Mouse (Mus musculus): ENCODE measurements around the gene Gle1. TPM values are rescaled to one million over a fixed set of nuclear protein-coding genes. Genes with fewer than 3 reads are reported as not detected.
"Not testable (repeated sequence)": the region's sequence is repeated elsewhere in the genome, so short reads cannot be mapped to it uniquely, and the experiment has no call there.

Gene Gle1
- polyA plus RNA-seq (2015; fragmentation: Nextera tagmentation; extraction: Ambion mirVana) = 59.6 and 66.0 TPM in 2 replicates

DNA sequence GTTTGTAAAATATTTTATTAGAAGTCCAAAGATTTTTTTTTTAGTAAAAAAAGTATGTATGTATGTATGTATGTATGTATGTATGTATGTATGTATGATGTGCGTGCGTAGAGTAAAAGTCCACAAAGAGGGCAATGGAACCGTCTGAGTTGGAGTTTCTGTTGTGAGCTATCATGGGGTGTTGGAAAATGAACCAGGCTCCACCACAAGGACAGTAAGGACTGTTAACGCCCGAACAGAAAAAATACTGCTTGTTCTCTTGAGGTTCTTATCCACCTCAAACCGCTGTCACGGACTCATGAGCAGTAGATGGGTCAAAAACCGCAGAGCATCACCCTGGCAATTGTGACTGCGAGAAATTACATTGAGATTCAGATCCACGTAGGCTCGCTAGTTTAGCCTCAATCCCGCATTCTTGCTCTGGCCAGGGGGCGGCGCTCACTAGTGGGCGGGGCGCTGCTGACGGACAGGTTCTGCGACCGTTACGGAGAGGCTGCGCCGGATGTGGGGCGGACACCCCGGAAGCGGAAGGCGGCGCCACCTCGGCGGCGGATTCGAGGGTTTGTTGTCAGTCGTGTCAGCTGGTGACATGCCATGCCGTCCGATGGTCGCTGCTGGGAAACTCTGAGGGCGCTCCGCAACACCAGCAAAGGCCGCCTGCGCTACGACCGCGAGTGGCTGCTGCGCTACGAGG is at the start of gene Gle1:
TSS of gene Gle1 (plus strand) at position 521 of the 694 bp plus-strand sequence.
- Histone ChIP-seq H3K4me1 (ENCODE audit: control insufficient read depth, insufficient read depth, low read depth, low read length) (peaks cover 6% of the 10 kb centered on the region), H3K36me3 (ENCODE audit: control insufficient read depth, insufficient read depth, low read length) (peaks cover 23% of the 10 kb centered on the region), H3K27ac (ENCODE audit: low read depth, low read length) (peak within 1 kb of the TSS; percentile 86), H3K4me3 (ENCODE audit: low read length) (peak within 1 kb of the TSS; percentile 95), H3K4me2 (ENCODE audit: low read length) (peak within 1 kb of the TSS; percentile 84), H3K9ac (ENCODE audit: low read depth, low read length) (peak within 1 kb of the TSS; percentile 72), H3K27me3 (replicated peaks; ENCODE audit: control insufficient read depth, insufficient read depth, low read length) (no peaks in the 10 kb centered on the region), H3K9me3 (ENCODE audit: control insufficient read depth, low read length) (no peaks in the 10 kb centered on the region)
- ATAC-seq = peak; percentile 99
- 3% methylated on average over 41 of the region's 44 CpGs for WGBS

DNA sequence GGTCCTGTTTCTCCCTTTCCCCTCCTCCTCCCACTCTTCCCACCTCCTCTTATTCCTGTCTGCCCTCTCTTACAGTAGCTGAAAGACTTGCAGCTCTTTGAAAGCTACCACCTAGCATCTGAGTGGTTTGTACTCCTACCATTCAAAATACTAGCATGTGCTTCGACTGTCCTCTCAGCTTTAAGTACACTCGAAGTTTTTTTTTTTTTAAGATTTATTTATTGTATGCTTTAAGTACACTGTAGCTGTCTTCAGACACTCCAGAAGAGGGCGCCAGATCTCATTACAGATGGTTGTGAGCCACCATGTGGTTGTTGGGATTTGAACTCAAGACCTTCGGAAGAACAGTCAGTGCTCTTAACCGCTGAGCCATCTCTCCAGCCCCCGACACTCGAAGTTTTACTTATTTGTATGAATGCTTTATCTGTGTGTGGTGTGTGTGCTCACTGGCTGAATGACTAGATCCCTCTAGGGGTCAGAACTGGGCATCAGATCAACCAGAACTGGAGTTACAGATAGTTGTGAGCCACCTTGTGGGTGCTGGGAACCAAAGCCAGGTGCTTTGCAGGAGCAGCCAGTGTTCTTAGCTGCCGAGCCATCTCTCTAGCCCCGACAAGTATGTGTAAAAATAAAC is 48.5 kb upstream of the Gle1 start:
- ATAC-seq; H3K4me3 ChIP-seq (ENCODE audit: low read length); H3K9ac ChIP-seq (ENCODE audit: low read depth, low read length); H3K4me2 ChIP-seq (ENCODE audit: low read length); H3K27me3 ChIP-seq (replicated peaks; ENCODE audit: control insufficient read depth, insufficient read depth, low read length); H3K36me3 ChIP-seq (ENCODE audit: control insufficient read depth, insufficient read depth, low read length); H3K27ac ChIP-seq (ENCODE audit: low read depth, low read length); H3K9me3 ChIP-seq (ENCODE audit: control insufficient read depth, low read length): not testable (repeated sequence)
- 87% methylated on average over 9 of the region's 9 CpGs for WGBS
- peaks cover 14% of the 10 kb centered on the region for H3K4me1 ChIP-seq (ENCODE audit: control insufficient read depth, insufficient read depth, low read depth, low read length)

DNA sequence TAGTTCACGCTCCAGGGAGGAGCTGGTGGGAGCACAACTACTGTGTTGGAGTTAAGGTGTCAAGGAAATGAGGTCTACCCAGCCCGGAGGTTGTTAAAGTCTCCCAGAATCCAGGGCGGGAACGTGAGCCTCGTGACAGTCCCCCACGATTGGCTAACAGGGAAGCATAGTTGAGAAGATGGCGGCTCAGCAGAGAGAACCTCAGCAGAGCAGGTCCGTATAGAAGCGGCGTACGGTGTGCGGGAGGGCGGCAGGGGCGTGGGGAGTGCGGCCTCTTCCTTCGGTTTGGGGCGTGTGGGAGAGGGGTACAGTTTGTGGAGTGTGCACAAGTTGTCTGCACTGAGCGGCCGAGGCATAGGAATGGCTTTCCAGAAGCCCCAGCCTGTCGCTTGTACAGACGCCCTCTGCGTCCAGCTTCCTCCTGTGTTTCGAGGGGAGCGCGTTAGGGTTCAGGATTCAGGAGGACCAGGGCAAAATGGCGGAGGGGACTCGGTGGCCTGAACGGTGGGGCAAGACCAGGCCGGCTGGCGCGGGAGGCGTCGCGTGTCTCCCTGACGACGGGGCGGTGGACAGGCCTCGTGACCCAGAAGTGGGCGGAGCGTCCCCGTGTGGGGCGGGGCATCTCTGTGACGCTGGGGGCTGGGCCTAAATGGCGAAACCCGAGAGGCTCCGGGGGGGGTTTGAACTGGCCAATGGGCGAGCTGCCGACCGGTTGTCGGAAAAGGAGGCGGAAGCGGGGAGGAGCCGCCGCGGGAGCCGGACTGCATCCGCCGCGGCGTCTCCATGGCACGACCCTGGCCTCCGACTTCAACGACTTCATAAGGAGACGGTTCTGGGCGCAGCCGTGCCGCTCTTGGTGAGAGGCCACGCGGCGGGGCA is 45.9 kb upstream of the Gle1 start, which contains the start of gene Odf2:
TSS of gene Odf2 (plus strand) at position 156 of the 879 bp plus-strand sequence.
- Histone ChIP-seq H3K27ac (ENCODE audit: low read depth, low read length) (peak within 1 kb of the TSS; percentile 89), H3K9me3 (ENCODE audit: control insufficient read depth, low read length) (no peaks in the 10 kb centered on the region), H3K36me3 (ENCODE audit: control insufficient read depth, insufficient read depth, low read length) (peaks cover 11% of the 10 kb centered on the region), H3K4me2 (ENCODE audit: low read length) (peak within 1 kb of the TSS; percentile 91), H3K4me1 (ENCODE audit: control insufficient read depth, insufficient read depth, low read depth, low read length) (peaks cover 14% of the 10 kb centered on the region), H3K4me3 (ENCODE audit: low read length) (peak within 1 kb of the TSS; percentile 100), H3K27me3 (replicated peaks; ENCODE audit: control insufficient read depth, insufficient read depth, low read length) (no peaks in the 10 kb centered on the region), H3K9ac (ENCODE audit: low read depth, low read length) (peak within 1 kb of the TSS; percentile 90)
- ATAC-seq = peak; percentile 94
- WGBS = 1% methylated on average over 56 of the region's 70 CpGs

DNA sequence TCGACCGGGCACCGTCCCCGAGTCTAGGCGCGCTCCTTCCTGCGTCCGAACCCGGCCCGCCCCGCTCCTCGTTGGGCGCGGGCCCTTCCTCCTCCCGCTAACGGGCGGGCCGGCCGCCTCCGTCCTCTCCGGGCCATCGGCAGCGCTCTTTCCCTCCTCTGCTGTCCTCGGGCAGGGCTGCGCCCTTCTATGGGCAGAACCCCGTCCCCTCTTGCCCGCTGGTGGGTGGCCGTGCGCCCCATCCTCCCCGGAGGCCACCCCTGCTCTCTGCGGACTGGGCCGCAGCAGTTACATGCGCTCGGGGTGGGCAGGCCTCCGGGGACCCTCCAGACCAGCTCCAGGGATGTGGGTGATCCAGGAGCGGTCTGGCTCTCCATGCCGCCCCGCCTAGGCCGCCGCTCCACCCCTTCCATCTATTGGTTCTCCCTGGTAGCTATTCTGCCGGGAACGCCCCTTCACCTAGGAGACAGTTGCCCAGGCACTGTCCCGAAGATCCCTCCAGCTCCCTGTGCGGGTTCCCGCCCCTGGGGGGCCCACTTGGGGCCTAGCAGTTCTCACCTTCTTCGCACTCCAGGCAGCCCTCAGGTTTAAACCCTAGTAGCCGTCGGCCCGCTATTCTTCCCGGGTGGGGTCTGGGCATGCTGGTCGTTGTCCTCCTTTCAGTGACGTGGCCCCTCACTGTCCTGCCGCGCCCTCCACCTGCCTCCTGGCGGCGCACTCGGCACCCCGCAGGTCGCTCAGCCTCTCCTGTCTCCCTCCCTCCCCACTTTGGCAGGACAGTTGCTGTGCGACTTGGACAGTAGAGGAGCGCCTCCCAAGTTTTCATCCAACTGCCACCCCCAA is 45.0 kb upstream of the Gle1 start:
- peak overlapping the region; percentile 100 for H3K4me3 ChIP-seq (ENCODE audit: low read length)
- H3K27me3 ChIP-seq (replicated peaks; ENCODE audit: control insufficient read depth, insufficient read depth, low read length) = no peaks in the 10 kb centered on the region
- peak; percentile 91 for ATAC-seq
- peak overlapping the region; percentile 91 for H3K4me2 ChIP-seq (ENCODE audit: low read length)
- no peaks in the 10 kb centered on the region for H3K9me3 ChIP-seq (ENCODE audit: control insufficient read depth, low read length)
- WGBS = 0% methylated on average over 49 of the region's 61 CpGs
- peaks cover 19% of the 10 kb centered on the region for H3K36me3 ChIP-seq (ENCODE audit: control insufficient read depth, insufficient read depth, low read length)
- H3K4me1 ChIP-seq (ENCODE audit: control insufficient read depth, insufficient read depth, low read depth, low read length) = peaks cover 14% of the 10 kb centered on the region
- H3K27ac ChIP-seq (ENCODE audit: low read depth, low read length) = peak overlapping the region; percentile 87
- peak overlapping the region; percentile 90 for H3K9ac ChIP-seq (ENCODE audit: low read depth, low read length)

DNA sequence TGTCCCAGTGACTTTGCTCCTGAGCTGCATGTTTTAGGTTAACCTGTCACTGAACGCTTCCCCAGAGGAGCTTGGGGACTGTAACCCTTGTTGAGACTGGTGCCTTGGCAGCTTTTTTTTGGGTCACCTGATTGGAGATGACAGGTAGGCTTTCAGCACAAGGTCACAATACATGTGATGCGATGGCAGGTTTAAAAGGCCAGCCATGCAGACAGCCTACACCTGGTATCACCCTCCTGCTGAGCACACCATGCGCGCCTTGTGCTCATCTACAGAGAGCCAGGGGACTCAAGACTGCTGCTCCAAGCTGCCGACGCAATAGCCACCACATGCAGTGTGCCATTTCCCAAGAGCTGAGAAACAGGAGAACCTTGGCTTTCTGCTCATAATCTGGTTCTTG is 43.5 kb upstream of the Gle1 start:
- Histone ChIP-seq H3K27ac (ENCODE audit: low read depth, low read length) (no peak overlapping the region), H3K4me3 (ENCODE audit: low read length) (no peak overlapping the region), H3K4me2 (ENCODE audit: low read length) (no peak overlapping the region), H3K27me3 (replicated peaks; ENCODE audit: control insufficient read depth, insufficient read depth, low read length) (no peaks in the 10 kb centered on the region), H3K36me3 (ENCODE audit: control insufficient read depth, insufficient read depth, low read length) (peaks cover 24% of the 10 kb centered on the region), H3K9ac (ENCODE audit: low read depth, low read length) (no peak overlapping the region), H3K9me3 (ENCODE audit: control insufficient read depth, low read length) (no peaks in the 10 kb centered on the region), H3K4me1 (ENCODE audit: control insufficient read depth, insufficient read depth, low read depth, low read length) (peaks cover 14% of the 10 kb centered on the region)
- no peak for ATAC-seq
- 83% methylated on average over 6 of the region's 6 CpGs for WGBS

DNA sequence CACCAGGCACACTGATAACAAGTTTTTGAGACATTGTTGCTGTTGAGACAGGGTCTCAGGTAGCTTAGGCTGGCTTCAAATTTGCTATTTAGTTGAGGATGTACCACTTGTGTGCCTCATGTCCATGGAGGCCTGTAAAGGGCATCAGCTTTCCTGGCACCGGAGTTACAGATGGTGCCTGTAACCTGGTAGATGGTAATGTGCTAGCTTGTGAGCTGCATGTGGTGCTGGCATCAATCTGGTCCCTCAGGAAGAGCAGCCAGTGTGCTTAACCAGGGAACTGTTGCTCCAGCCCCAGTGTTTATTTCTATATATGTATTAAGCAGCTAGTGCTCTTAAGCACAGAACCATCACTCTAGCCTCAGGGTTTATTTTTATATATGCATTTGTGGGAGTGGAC is 39.2 kb upstream of the Gle1 start:
- ATAC-seq = no peak
- Histone ChIP-seq H3K27me3 (replicated peaks; ENCODE audit: control insufficient read depth, insufficient read depth, low read length) (no peaks in the 10 kb centered on the region), H3K27ac (ENCODE audit: low read depth, low read length) (no peak overlapping the region), H3K9ac (ENCODE audit: low read depth, low read length) (no peak overlapping the region), H3K36me3 (ENCODE audit: control insufficient read depth, insufficient read depth, low read length) (peaks cover 48% of the 10 kb centered on the region), H3K4me3 (ENCODE audit: low read length) (no peak overlapping the region), H3K4me1 (ENCODE audit: control insufficient read depth, insufficient read depth, low read depth, low read length) (peaks cover 3% of the 10 kb centered on the region), H3K9me3 (ENCODE audit: control insufficient read depth, low read length) (no peaks in the 10 kb centered on the region), H3K4me2 (ENCODE audit: low read length) (no peak overlapping the region)
- WGBS = 93% methylated on average over 1 of the region's 1 CpGs

DNA sequence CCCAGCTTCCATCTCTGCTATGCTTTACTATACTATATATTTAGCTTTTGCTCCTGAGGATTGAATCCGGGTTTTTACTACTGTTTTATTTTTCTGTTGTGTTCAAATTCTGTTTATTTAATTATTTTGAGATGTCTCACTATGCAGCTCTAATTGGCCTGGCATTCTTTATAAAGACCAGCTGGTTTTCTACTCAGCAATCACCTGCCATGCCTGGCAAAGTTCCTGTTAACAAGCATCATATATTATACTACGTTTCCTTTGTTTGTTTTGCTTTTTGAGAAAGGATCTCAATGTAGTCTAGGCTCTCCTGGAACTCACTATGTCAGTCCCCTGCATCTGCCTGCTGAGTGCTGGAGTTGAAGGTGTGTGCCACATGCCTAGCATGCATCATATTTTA is 37.9 kb upstream of the Gle1 start:
- 81% methylated on average over 2 of the region's 2 CpGs for WGBS
- Histone ChIP-seq H3K27ac (ENCODE audit: low read depth, low read length) (no peak overlapping the region), H3K36me3 (ENCODE audit: control insufficient read depth, insufficient read depth, low read length) (peaks cover 55% of the 10 kb centered on the region), H3K9ac (ENCODE audit: low read depth, low read length) (no peak overlapping the region), H3K4me2 (ENCODE audit: low read length) (no peak overlapping the region), H3K9me3 (ENCODE audit: control insufficient read depth, low read length) (no peaks in the 10 kb centered on the region), H3K4me1 (ENCODE audit: control insufficient read depth, insufficient read depth, low read depth, low read length) (no peaks in the 10 kb centered on the region), H3K27me3 (replicated peaks; ENCODE audit: control insufficient read depth, insufficient read depth, low read length) (no peaks in the 10 kb centered on the region), H3K4me3 (ENCODE audit: low read length) (no peak overlapping the region)
- ATAC-seq = no peak

DNA sequence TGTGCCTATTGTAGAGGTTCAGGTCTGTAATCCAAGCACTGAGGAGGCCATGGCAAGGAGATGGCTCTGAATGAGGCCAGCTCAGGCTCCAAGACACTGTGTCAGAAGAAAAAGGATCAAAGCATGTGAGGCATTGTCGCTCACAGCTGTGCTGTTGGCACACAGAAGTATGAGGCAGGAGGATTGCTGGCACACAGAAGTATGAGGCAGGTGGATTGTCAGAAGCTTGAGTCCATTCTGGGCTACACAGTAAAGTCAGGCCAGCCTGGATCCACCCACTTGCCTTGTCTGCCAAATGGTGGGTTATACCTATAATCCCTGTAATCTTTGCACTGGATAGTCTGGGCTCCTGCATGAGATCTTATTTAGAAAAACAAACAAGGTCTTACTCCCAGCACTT is 37.1 kb upstream of the Gle1 start:
- 95% methylated on average over 1 of the region's 1 CpGs for whole genome bisulfite sequencing
- no peak for ATAC-seq
- no peak overlapping the region for H3K9ac ChIP-seq (ENCODE audit: low read depth, low read length)
- H3K4me3 ChIP-seq (ENCODE audit: low read length) = no peak overlapping the region
- no peaks in the 10 kb centered on the region for H3K27me3 ChIP-seq (replicated peaks; ENCODE audit: control insufficient read depth, insufficient read depth, low read length)
- peaks cover 60% of the 10 kb centered on the region for H3K36me3 ChIP-seq (ENCODE audit: control insufficient read depth, insufficient read depth, low read length)
- H3K27ac ChIP-seq (ENCODE audit: low read depth, low read length) = no peak overlapping the region
- no peaks in the 10 kb centered on the region for H3K9me3 ChIP-seq (ENCODE audit: control insufficient read depth, low read length)
- H3K4me2 ChIP-seq (ENCODE audit: low read length) = no peak overlapping the region
- H3K4me1 ChIP-seq (ENCODE audit: control insufficient read depth, insufficient read depth, low read depth, low read length) = no peaks in the 10 kb centered on the region
